Mouse (Mus musculus) spleen, adult 2 months (tissue): ENCODE results near the gene Rffl.

Experiments
- CTCF ChIP-seq: fragments of 200-500 bp; IDR thresholded peaks from 2 replicates; pipeline ENCODE4 v1.5.1; 2011; ENCODE audit warnings: mild to moderate bottlenecking, inconsistent platforms; ENCODE audit not compliant: insufficient read depth, insufficient read length, insufficient replicate concordance; ENCODE audit errors: extremely low read depth
- POLR2A ChIP-seq: fragments of 200-500 bp; IDR thresholded peaks from 2 replicates; pipeline ENCODE4 v1.6.1; 2011; ENCODE audit warnings: low read depth, low read length, inconsistent platforms

DNA sequence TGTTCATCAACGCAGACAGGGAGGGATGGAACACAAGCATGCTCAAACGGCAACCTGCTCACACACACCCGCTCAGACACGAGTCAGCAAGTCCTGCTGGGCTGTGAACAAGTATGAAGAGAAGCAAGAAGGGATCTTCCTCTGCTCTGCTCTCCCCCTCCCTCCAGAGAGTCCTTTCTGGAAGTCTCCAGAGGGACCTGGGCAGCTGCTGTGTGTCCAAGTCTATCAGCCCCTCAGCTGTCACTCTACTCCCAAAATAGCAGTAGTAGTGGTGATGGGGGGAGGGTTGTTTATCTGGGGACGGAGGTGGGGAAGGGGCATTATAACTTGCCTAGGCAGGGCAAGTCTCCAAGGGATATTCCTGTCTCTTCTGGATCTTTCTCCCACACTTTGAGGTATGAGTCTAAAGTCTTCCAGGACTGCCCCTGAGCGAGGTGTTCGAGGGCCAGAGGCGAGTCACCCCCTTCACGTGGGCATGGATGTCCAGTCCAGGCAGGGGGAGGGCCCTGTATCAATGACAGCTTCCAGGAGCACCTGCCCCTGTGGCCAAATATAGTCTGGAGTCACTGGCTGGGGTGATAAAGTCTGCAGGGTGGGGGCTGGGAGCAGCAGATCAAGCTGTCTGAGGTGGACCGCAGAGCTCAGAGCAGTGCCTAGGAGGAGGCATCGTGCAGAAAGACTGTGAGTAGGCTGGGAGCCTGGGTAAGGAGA, 39.8 kb upstream of the Rffl start:
- TF ChIP-seq CTCF (no peak), POLR2A (no peak)
